Mouse (Mus musculus) liver, embryonic 16.5 days (tissue): ENCODE results near the gene Ankrd28. TPM values are rescaled to one million over a fixed set of nuclear protein-coding genes. Genes with fewer than 3 reads are reported as not detected.

Experiments
- ATAC-seq: fragments of 200-750 bp; cut with Nextera tagmentation; 2 replicates; pipeline ENCODE4 v1.8.0; 2017; ENCODE audit warnings: low read depth, mild to moderate bottlenecking, moderate number of reproducible peaks, moderate library complexity
- H3K27ac ChIP-seq: fragments of 300-500 bp; sonication (generic); 2 replicates; pipeline ENCODE4 v1.5.1; 2014; ENCODE audit warnings: mild to moderate bottlenecking, low read length
- H3K27me3 ChIP-seq: fragments of 300-500 bp; sonication (generic); 2 replicates; pipeline ENCODE4 v1.6.1; 2014; ENCODE audit warnings: low read depth, low read length, mixed read lengths; ENCODE audit not compliant: control insufficient read depth, insufficient read depth
- H3K36me3 ChIP-seq: fragments of 300-500 bp; sonication (generic); 2 replicates; pipeline ENCODE4 v1.6.1; 2014; ENCODE audit warnings: mild to moderate bottlenecking; ENCODE audit not compliant: control insufficient read depth, insufficient read depth
- H3K4me1 ChIP-seq: fragments of 300-500 bp; sonication (generic); 2 replicates; pipeline ENCODE4 v1.6.1; 2014; ENCODE audit warnings: low read depth, low read length, mixed read lengths; ENCODE audit not compliant: control insufficient read depth
- H3K4me2 ChIP-seq: fragments of 300-500 bp; sonication (generic); 2 replicates; pipeline ENCODE4 v1.6.1; 2014; ENCODE audit warnings: low read depth, low read length, mixed read lengths
- H3K4me3 ChIP-seq: fragments of 300-500 bp; sonication (generic); 2 replicates; pipeline ENCODE4 v1.5.1; 2014; ENCODE audit warnings: low read depth, mild to moderate bottlenecking, low read length
- H3K9ac ChIP-seq: fragments of 300-500 bp; sonication (generic); 2 replicates; pipeline ENCODE4 v1.6.1; 2014; ENCODE audit warnings: low read depth, low read length
- H3K9me3 ChIP-seq: fragments of 300-500 bp; sonication (generic); replicated peaks from 2 replicates; pipeline ENCODE4 v1.6.1; 2016; ENCODE audit warnings: low read length; ENCODE audit not compliant: control insufficient read depth
- WGBS: fragments of 180-500 bp; shearing (Covaris S2); extraction: QIAGEN DNeasy Blood & Tissue Kit; methylation state at CpG from one replicate; pipeline ENCODE4 v1.1.7; 2014; ENCODE audit not compliant: insufficient replicate concordance; 5-methylcytosine and 5-hydroxymethylcytosine counted together
- polyA plus RNA-seq: library from polyadenylated mRNA; unstranded; fragments of >200 nt; fragmentation: Nextera tagmentation; extraction: Ambion mirVana; gene quantifications from 2 replicates; pipeline ENCODE4 v1.2.1, GENCODE M21; 2015

Gene Ankrd28
- polyA plus RNA-seq, 1 experiment from 2014 or later, result 3.9 TPM

DNA sequence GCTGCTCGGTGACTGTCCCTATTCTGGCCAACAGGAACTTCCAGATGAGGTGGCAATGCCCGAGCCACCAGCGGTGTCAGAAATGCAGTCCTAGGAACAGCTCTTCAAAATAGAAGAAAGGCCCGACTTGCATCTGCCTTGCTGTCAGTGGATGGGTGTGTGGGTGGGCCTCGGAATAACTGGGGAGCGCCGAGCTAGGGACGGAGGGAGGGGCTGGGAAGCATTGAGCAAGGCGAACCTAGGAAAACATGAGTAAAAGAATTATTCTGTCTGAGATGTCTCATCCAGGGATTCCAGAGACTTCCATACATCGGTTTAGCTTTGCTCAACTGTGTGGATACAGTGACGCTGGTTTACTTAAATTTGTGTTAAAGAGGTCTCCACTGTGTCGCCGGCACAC, 162.1 kb downstream of the Ankrd28 start:
- Histone ChIP-seq H3K36me3 (no peaks in the 10 kb centered on the region; the same call in 1 of the 2 replicates), H3K4me3 (no peak overlapping the region), H3K9ac (no peak overlapping the region), H3K4me1 (peaks cover 20% of the 10 kb centered on the region), H3K27ac (no peak overlapping the region), H3K9me3 (no peaks in the 10 kb centered on the region), H3K4me2 (no peak overlapping the region), H3K27me3 (no peaks in the 10 kb centered on the region)
- ATAC-seq, result no peak
- WGBS, result 75% methylated on average over 13 of the region's 13 CpGs

DNA sequence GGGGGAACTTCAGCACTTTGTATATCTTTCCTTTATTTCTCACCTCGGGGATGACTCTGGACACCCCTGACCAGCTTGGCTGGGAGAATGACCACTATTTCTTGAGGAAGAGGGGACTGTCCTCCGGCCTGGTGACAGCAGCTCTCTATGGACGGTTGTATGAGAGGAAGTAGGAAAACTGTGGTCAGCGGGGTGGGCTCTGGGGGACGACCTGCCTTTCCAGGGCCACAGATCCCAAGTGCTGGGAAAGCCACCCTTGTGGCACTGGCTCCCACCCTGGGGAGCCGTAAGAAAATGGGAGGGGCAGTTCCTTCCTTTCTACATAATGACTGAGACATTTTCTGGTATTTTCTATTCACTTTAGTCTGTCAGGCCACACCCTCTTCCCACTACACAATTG, 162.7 kb downstream of the Ankrd28 start:
- Histone ChIP-seq H3K4me2 (no peak overlapping the region), H3K36me3 (no peaks in the 10 kb centered on the region; the same call in 1 of the 2 replicates), H3K9ac (no peak overlapping the region), H3K9me3 (no peaks in the 10 kb centered on the region), H3K27me3 (no peaks in the 10 kb centered on the region), H3K4me3 (no peak overlapping the region), H3K27ac (no peak overlapping the region), H3K4me1 (peaks cover 20% of the 10 kb centered on the region)
- no peak for ATAC-seq
- WGBS, result 49% methylated on average over 6 of the region's 6 CpGs

DNA sequence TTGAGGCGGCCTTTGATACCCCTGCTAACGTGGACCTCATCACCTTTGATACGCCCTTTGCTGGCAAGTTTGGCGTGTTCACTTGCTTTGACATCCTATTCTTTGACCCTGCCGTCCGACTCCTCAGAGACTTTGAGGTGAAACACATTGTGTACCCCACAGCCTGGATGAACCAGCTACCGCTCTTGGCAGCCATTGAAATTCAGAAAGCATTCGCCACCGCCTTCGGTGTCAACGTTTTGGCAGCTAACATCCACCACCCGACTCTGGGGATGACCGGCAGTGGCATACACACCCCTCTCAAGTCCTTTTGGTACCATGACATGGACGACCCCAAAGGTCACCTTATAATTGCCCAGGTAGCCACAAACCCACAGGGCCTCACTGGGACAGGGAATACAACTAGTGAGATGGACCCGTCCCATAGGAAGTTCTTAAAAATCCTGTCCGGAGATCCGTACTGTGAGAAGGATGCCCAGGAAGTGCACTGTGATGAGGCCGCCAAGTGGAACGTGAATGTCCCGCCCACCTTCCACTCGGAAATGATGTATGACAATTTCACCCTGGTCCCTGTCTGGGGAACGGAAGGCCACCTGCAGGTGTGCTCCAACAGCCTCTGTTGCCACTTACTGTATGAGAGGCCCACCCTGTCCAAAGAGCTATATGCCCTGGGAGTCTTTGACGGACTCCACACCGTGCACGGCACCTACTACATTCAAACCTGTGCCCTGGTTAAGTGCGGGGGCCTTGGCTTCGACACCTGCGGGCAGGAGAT, 163.3 kb downstream of the Ankrd28 start:
- Histone ChIP-seq H3K36me3 (no peaks in the 10 kb centered on the region; the same call in 1 of the 2 replicates), H3K4me1 (peaks cover 26% of the 10 kb centered on the region), H3K4me2 (no peak overlapping the region), H3K27me3 (no peaks in the 10 kb centered on the region), H3K4me3 (no peak overlapping the region), H3K9ac (no peak overlapping the region), H3K9me3 (no peaks in the 10 kb centered on the region), H3K27ac (no peak overlapping the region)
- ATAC-seq, result no peak
- WGBS, result 87% methylated on average over 28 of the region's 28 CpGs

DNA sequence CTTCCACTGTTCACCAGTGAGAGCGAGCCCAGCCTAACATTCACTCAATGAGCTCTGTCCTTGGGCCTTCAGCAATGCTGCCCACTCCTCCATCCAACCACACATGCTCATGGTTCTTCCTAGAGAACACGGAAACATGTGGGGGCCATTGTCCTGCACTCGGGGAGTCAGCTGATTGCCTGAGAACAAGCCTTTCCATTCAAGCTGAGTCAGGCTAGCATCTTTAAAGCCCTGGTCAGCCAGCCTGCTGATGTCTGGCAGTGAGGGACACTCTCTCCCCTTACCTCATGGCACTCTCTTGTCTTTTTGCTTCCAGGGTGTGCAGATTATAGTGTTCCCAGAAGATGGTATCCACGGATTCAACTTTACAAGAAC, 164.9 kb downstream of the Ankrd28 start:
- no peak overlapping the region for H3K9ac ChIP-seq
- WGBS, result 73% methylated on average over 4 of the region's 4 CpGs
- no peaks in the 10 kb centered on the region; the same call in 1 of the 2 replicates for H3K36me3 ChIP-seq
- H3K4me2 ChIP-seq, result no peak overlapping the region
- no peaks in the 10 kb centered on the region for H3K9me3 ChIP-seq
- no peak for ATAC-seq
- H3K4me3 ChIP-seq, result no peak overlapping the region
- no peak overlapping the region for H3K27ac ChIP-seq
- H3K27me3 ChIP-seq, result no peaks in the 10 kb centered on the region
- H3K4me1 ChIP-seq, result peaks cover 32% of the 10 kb centered on the region

DNA sequence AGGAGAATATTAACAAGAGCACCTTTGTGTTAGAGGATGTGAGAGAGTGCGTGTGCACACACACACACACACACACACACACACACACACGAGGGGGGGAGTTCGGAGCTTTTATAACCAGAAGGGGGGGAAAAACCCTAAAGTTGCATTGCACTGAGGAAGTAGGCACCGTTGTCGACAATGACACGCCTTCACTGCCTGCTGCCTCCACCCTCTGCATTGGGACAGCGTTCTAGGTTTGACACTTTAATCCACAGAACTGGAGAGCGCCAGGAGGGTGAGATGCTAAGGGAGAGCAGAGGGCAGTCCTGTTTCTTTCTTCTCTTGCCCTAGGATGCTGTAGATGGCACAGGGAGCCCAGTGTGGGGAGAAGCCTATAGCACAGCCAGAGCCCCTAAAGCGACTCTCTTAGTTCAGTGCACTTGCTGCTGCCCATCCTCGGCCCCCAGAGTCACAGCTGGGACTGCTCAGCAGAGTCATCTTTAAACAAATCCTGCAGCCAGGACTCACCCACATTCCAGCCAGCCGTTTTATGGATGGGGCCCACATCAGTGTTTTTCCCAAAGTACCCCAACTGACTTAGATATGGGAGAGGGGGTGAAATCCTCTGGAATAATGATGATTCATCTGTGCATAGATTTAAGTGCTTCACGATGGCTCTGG, 165.4 kb downstream of the Ankrd28 start:
- Histone ChIP-seq H3K9ac (no peak overlapping the region), H3K27ac (no peak overlapping the region)
- ATAC-seq, result no peak

DNA sequence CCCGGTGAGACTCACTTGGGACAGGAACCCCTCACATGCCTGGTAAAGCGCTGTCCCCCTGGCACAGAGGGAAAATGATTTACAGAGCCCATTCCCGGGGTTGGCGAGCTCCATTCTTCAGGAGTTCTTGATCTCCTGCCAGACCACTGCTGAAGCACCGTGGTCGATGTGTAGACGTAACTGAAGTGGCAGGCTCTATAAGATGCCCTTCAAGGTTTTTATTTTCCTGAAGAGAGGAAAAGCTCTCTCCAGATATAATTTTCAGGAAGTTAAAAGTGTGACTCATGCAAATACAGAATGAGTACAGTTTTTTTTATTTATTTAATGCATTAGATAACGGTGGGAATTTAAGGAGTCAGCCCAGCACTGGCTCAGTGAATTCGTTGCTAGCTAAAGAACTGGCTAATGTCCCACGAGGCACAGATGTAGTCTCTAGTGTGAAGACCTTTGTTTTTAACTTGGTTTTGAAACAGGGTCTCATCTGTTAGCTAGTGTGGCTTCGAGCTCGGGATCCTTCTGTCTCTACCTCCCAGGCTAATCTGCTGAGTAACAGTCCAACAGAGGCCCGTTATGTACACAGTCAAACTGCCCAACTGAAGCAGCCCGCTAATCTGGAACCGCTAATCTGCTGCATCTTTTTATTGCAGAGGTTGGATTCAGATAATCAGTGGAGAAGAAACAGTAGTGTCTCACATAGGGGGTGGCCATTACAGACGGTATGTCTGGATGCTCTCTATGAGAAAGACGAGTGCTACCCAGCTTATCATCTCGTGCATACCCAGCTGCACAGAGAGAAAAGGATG, 166.2 kb downstream of the Ankrd28 start:
- no peak overlapping the region for H3K27ac ChIP-seq
- H3K4me1 ChIP-seq, result peaks cover 29% of the 10 kb centered on the region
- H3K9ac ChIP-seq, result no peak overlapping the region
- H3K27me3 ChIP-seq, result no peaks in the 10 kb centered on the region
- H3K4me2 ChIP-seq, result no peak overlapping the region
- H3K4me3 ChIP-seq, result no peak overlapping the region
- no peaks in the 10 kb centered on the region for H3K9me3 ChIP-seq
- WGBS, result 42% methylated on average over 18 of the region's 18 CpGs
- H3K36me3 ChIP-seq, result no peaks in the 10 kb centered on the region; the same call in 1 of the 2 replicates
- ATAC-seq, result no peak

More for the DNA sequence above, 165.4 kb downstream of the Ankrd28 start:
- Histone ChIP-seq H3K4me3 (no peak overlapping the region), H3K9me3 (no peaks in the 10 kb centered on the region), H3K4me1 (peaks cover 32% of the 10 kb centered on the region), H3K27me3 (no peaks in the 10 kb centered on the region), H3K36me3 (no peaks in the 10 kb centered on the region; the same call in 1 of the 2 replicates), H3K4me2 (no peak overlapping the region)
- 39% methylated on average over 12 of the region's 12 CpGs for WGBS

DNA sequence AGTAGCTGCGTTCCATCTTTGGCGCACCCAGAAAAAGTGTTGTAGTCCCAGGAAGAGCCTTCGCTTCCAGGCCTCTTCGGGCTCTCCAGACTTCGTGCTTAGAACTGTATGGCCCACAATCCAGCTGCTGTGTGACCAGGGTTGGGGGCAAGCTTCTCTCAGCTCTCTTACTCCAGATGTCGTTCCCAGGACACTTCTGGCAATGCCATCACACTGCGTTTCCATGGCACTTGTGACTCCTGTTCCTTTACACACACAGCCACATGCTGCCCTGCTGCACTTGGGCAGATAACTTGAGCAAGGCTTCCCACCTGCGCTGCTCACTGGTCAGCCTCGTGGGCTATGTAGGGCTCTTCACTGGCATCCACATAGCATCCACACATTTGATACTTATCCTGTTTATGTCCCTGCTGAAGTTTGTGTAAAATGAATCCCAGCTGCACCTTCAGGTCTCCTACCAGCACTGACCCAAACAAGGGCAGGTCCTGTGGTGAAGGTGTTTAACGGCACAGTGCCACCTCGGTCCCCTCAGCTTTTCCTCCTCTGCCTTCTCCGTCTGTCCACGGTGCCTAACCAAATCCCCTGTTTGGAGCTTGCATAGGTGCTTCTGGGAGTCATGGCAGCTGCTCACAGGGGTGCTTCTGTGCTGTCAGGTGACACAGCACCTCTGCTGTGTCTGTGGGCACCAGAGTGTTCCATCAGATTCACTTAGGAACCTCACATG, 166.9 kb downstream of the Ankrd28 start:
- no peak for ATAC-seq
- Histone ChIP-seq H3K9ac (no peak overlapping the region), H3K4me2 (no peak overlapping the region), H3K27me3 (no peaks in the 10 kb centered on the region), H3K27ac (no peak overlapping the region), H3K9me3 (no peaks in the 10 kb centered on the region), H3K4me1 (peaks cover 27% of the 10 kb centered on the region), H3K4me3 (no peak overlapping the region), H3K36me3 (no peaks in the 10 kb centered on the region; the same call in 1 of the 2 replicates)
- WGBS, result 74% methylated on average over 13 of the region's 13 CpGs

DNA sequence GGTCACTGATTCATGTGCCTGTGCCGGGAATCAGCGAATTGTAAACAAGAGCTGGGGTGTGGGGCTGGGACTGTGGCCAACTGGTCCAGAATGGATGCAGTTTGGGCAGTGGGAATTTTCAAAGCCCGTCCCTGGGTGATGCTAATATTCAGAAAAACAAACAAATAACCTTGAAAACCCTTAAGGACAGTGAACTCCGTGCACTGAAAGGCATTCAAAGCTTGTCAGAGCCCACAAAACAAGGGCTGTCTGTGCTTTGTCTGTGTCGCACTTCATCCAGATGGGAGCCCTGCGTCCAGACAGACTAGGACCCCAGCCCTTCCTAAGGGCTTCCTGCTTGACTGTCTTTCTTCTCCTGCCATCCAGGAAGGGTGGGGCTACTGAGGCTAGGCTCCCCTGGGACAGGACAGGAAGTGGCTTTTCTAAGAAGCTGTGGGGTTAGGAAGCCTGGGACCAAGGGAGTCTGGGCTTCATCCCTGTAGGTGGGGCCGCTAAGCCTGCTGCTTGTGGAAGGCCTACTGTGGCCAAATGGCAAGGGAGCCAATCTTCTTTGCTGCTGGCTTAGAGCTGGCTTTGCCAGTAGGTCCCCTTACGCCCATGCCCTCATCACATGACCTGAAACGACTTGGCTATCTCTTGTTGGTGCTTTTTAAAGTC, 167.8 kb downstream of the Ankrd28 start:
- Histone ChIP-seq H3K4me1 (peaks cover 27% of the 10 kb centered on the region), H3K27me3 (no peaks in the 10 kb centered on the region), H3K9me3 (no peaks in the 10 kb centered on the region), H3K4me3 (no peak overlapping the region; the same call in 1 of the 2 replicates), H3K4me2 (peak overlapping the region; percentile 72), H3K9ac (no peak overlapping the region), H3K36me3 (no peaks in the 10 kb centered on the region; the same call in 1 of the 2 replicates), H3K27ac (peak overlapping the region; percentile 47)
- 32% methylated on average over 9 of the region's 9 CpGs for WGBS
- ATAC-seq, result 0 out of 2 replicates have a peak, but pooled peaks have one; percentile 27
